Mouse (Mus musculus): Measurements from ENCODE around the gene Lypd3.

- TF ChIP-seq CTCF (IDR thresholded peaks at IDR 0.05; ENCODE audit: low read depth) (no peak), EP300 (IDR thresholded peaks at IDR 0.05; ENCODE audit: low read depth) (no peak)
These were observed 18.6 kb upstream of the Lypd3 start for GRCm38 (mm10) chr7:24617763-24618162.

All from liver, postnatal 0 days (tissue).